Mouse (Mus musculus) ES-E14 (cell line): ENCODE data around the gene Avpi1. TPM values are rescaled to one million over a fixed set of nuclear protein-coding genes. Genes with fewer than 3 reads are reported as not detected.

Source experiments
- DNase-seq: peaks from one replicate; pipeline ENCODE4 v3.0.0-alpha.2; 2013; ENCODE audit warnings: low read depth, low spot score
- H3K27ac ChIP-seq: 2 replicates; pipeline ENCODE4 v1.5.1; 2012; ENCODE audit warnings: low read depth, mild to moderate bottlenecking, low read length, moderate library complexity, mixed read lengths; ENCODE audit not compliant: poor library complexity, insufficient read depth, severe bottlenecking
- H3K36me3 ChIP-seq: 2 replicates; pipeline ENCODE4 v1.6.1; 2012; ENCODE audit warnings: mild to moderate bottlenecking, low read length, moderate library complexity, mixed read lengths; ENCODE audit not compliant: control insufficient read depth, poor library complexity, insufficient read depth, severe bottlenecking
- H3K4me1 ChIP-seq, 2 experiments: fragments of 150-350 bp in 1 of 2; sonication (generic) in 1 of 2; 2 replicates each; pipeline ENCODE4 v1.6.1; 2012; ENCODE audit warnings: low read length in 2 of 2, mild to moderate bottlenecking in 1 of 2, mixed read lengths in 1 of 2; ENCODE audit not compliant: control insufficient read depth in 2 of 2, insufficient read depth in 2 of 2, poor library complexity in 1 of 2
- H3K4me3 ChIP-seq, 2 experiments: fragments of 150-350 bp in 1 of 2; sonication (generic) in 1 of 2; 2 replicates each; pipeline ENCODE4 v1.5.1; 2012; ENCODE audit warnings: low read length in 2 of 2, low read depth in 1 of 2, mild to moderate bottlenecking in 1 of 2, mixed read lengths in 1 of 2; ENCODE audit not compliant: insufficient read depth in 1 of 2, poor library complexity in 1 of 2, severe bottlenecking in 1 of 2
- H3K9ac ChIP-seq: 2 replicates; pipeline ENCODE4 v1.6.1; 2012; ENCODE audit warnings: low read depth, mild to moderate bottlenecking, low read length, mixed read lengths; ENCODE audit not compliant: poor library complexity, insufficient read depth, severe bottlenecking
- H3K9me3 ChIP-seq: fragments of 150-350 bp; sonication (generic); 2 replicates; pipeline ENCODE4 v1.6.1; 2012; ENCODE audit warnings: low read depth, mild to moderate bottlenecking, low read length; ENCODE audit not compliant: control insufficient read depth, insufficient read depth
- CHD2 ChIP-seq: IDR thresholded peaks from 2 replicates; pipeline ENCODE4 v1.6.1; 2014; ENCODE audit warnings: mild to moderate bottlenecking, low read depth, low read length, inconsistent platforms
- HCFC1 ChIP-seq: IDR thresholded peaks from 2 replicates; pipeline ENCODE4 v1.6.1; 2012; ENCODE audit warnings: low read length, inconsistent platforms, borderline replicate concordance; ENCODE audit not compliant: insufficient read depth
- MAFK ChIP-seq: IDR thresholded peaks from 2 replicates; pipeline ENCODE4 v1.6.1; 2014; ENCODE audit warnings: mild to moderate bottlenecking, low read depth, low read length, inconsistent platforms; ENCODE audit not compliant: insufficient read depth
- ZC3H11A ChIP-seq: IDR thresholded peaks from 2 replicates; pipeline ENCODE4 v1.6.1; 2012; ENCODE audit warnings: low read depth, mild to moderate bottlenecking, inconsistent platforms, low read length, borderline replicate concordance
- ZNF384 ChIP-seq: IDR thresholded peaks from 2 replicates; pipeline ENCODE4 v1.6.1; 2012; ENCODE audit warnings: low read depth, low read length, inconsistent platforms
- in situ Hi-C, 2 experiments: fragments of 600-800 bp; cut with MboI; formaldehyde crosslinking; loops; one replicate each; pipeline ENCODE4 v1.15.1; 2025; ENCODE audit warnings: low sequenced_read_pairs in 2 of 2, inconsistent platforms in 1 of 2; ENCODE audit not compliant: unreplicated experiment in 2 of 2
- total RNA-seq: library from RNA; depleted of rRNA; stranded (reverse); fragments of 300-350 nt; gene quantifications from 2 replicates; pipeline ENCODE4 v1.2.3, GENCODE M21; 2012

Gene Avpi1
- total RNA-seq, 1 experiment, result 99.2 TPM

- H3K36me3 ChIP-seq, result no peaks in the 10 kb centered on the region
- in situ Hi-C loops, result no loop called here
- no peak for DNase-seq
- H3K9me3 ChIP-seq, result no peaks in the 10 kb centered on the region
- peaks cover 0 to 3% of the 10 kb centered on the region in 2 experiments; a peak in 1 of 4 replicates for H3K4me1 ChIP-seq
- no peak overlapping the region for H3K4me3 ChIP-seq
- no peak overlapping the region for H3K9ac ChIP-seq
- no peak for TF ChIP-seq ZNF384
- no peak overlapping the region for H3K27ac ChIP-seq
Observed at GRCm38 (mm10) chr19:42169322-42169975, 40.6 kb upstream of the Avpi1 start.

DNA sequence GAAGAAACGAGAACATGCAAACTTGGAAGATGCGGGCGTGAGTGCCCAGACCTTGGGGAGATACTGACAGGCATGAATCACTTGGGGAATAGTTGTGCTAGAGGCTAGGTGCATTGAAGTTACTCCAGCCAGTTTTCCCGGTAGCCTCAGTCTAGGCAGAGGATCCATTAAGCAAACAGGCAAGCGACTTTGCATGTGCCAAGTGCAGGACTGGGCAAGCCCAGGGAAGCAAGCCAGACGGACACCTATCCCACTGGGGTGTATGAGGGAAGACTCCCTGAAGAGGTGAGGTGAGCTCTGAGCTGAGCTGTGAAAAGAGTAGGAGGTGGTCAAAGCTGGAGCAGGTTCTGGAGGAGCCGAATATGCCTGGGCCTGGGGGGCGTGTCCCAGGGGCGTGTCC is 38.6 kb upstream of the Avpi1 start:
- TF ChIP-seq MAFK (no peak), CHD2 (no peak), ZC3H11A (no peak), HCFC1 (no peak), ZNF384 (no peak)
- Histone ChIP-seq H3K36me3 (no peaks in the 10 kb centered on the region), H3K9ac (no peak overlapping the region), H3K4me3 (no peak overlapping the region), H3K27ac (no peak overlapping the region), H3K9me3 (no peaks in the 10 kb centered on the region), H3K4me1 (peaks cover 0 to 3% of the 10 kb centered on the region in 2 experiments; a peak in 1 of 4 replicates)
- DNase-seq, result no peak
- in situ Hi-C loops, result no loop called here

GRCm38 (mm10) chr19:42166766-42167165 is 37.9 kb upstream of the Avpi1 start:
- peaks cover 0 to 3% of the 10 kb centered on the region in 2 experiments; a peak in 1 of 4 replicates for H3K4me1 ChIP-seq
- TF ChIP-seq CHD2, result no peak
- TF ChIP-seq ZC3H11A, result no peak
- TF ChIP-seq MAFK, result no peak
- TF ChIP-seq ZNF384, result no peak
- no peak for TF ChIP-seq HCFC1
- in situ Hi-C loops, result no loop called here
- no peaks in the 10 kb centered on the region for H3K9me3 ChIP-seq
- DNase-seq, result no peak
- no peaks in the 10 kb centered on the region for H3K36me3 ChIP-seq
- no peak overlapping the region for H3K9ac ChIP-seq
- H3K4me3 ChIP-seq, result no peak overlapping the region
- H3K27ac ChIP-seq, result no peak overlapping the region

DNA sequence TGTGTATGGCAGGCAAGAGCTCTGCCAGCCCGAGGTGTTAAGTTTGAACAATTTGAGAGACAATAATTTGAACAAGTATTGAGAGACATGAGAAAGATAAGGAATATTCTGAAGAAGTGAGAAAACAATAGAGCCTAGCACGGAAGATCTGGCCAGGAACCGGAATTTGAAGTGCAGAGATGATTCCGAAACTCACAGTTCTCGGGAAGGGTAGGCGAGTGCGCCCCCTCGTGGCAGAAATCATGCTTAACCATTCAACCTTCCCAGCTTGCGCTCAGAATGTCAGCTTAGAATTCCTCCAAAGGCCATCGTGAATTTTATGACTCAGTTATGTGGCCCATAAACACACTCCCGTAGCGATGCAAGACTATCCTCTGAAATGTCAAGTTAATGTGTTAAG is 37.3 kb upstream of the Avpi1 start:
- Histone ChIP-seq H3K27ac (no peak overlapping the region), H3K4me3 (no peak overlapping the region), H3K9me3 (no peaks in the 10 kb centered on the region), H3K9ac (no peak overlapping the region), H3K36me3 (no peaks in the 10 kb centered on the region), H3K4me1 (peaks cover 0 to 2% of the 10 kb centered on the region in 2 experiments; a peak in 1 of 4 replicates)
- peak; percentile 78 for DNase-seq
- in situ Hi-C loops, result no loop called here
- TF ChIP-seq ZNF384 (peak; percentile 52; the same call in 1 of the 2 replicates), ZC3H11A (peak; percentile 76; the same call in 1 of the 2 replicates), HCFC1 (no peak)

GRCm38 (mm10) chr19:42164188-42164587 is 35.3 kb upstream of the Avpi1 start:
- no peaks in the 10 kb centered on the region; a peak in 1 of 4 replicates for H3K4me1 ChIP-seq
- no peak for DNase-seq
- H3K36me3 ChIP-seq, result no peaks in the 10 kb centered on the region
- no peaks in the 10 kb centered on the region for H3K9me3 ChIP-seq
- in situ Hi-C loops, result no loop called here
- no peak overlapping the region for H3K27ac ChIP-seq
- TF ChIP-seq CHD2, result no peak
- TF ChIP-seq ZC3H11A, result no peak
- no peak for TF ChIP-seq HCFC1
- no peak for TF ChIP-seq MAFK
- no peak for TF ChIP-seq ZNF384
- no peak overlapping the region for H3K4me3 ChIP-seq
- H3K9ac ChIP-seq, result no peak overlapping the region
